Mouse (Mus musculus): ENCODE data around the gene Gm14151. TPM values are rescaled to one million over a fixed set of nuclear protein-coding genes. Genes with fewer than 3 reads are reported as not detected.
"Not testable (repeated sequence)": the region's sequence is repeated elsewhere in the genome, so short reads cannot be mapped to it uniquely, and the experiment has no call there.

The Gm14151 gene
- polyA plus RNA-seq (2015; fragmentation: Nextera tagmentation; extraction: Ambion mirVana), result not detected in 2 replicates

DNA sequence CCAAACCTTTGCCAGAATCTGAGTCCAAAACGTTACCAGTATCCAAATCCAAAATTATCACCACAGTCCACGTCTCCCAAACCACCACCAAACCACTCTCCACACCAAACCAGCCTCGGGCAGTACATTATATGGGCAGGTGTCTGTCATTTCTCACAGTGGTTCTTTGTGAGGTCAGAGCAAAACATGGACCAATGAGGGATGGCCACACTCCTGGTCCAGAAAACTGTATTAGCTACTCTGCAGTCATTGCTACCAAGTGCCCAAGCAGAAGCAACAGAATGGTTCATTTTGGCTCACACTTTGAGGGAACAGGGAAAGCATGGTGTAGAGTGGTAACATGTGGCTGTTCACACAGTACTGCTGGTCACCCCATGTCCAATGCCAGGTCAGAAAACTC, at the start of gene Gm14151:
TSS of gene Gm14151 (minus strand) at position 101 of the 400 bp plus-strand sequence.
- not testable (repeated sequence) for H3K9ac ChIP-seq (replicated peaks; ENCODE audit: low read depth, low read length); H3K27ac ChIP-seq (ENCODE audit: low read length); H3K36me3 ChIP-seq (ENCODE audit: control insufficient read depth, insufficient read depth); H3K4me1 ChIP-seq (replicated peaks; ENCODE audit: control insufficient read depth, insufficient read depth, low read length); H3K9me3 ChIP-seq (ENCODE audit: control insufficient read depth, low read length); H3K4me3 ChIP-seq (replicated peaks; ENCODE audit: low read length); H3K27me3 ChIP-seq (replicated peaks; ENCODE audit: control insufficient read depth, insufficient read depth, low read length); H3K4me2 ChIP-seq (ENCODE audit: low read length); ATAC-seq
- WGBS, result no CpG with 5 or more reads among the region's 3 CpGs

DNA sequence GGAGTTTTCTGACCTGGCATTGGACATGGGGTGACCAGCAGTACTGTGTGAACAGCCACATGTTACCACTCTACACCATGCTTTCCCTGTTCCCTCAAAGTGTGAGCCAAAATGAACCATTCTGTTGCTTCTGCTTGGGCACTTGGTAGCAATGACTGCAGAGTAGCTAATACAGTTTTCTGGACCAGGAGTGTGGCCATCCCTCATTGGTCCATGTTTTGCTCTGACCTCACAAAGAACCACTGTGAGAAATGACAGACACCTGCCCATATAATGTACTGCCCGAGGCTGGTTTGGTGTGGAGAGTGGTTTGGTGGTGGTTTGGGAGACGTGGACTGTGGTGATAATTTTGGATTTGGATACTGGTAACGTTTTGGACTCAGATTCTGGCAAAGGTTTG, 5.8 kb upstream of the Gm14151 start, which contains the start of gene Gm14147:
TSS of gene Gm14147 (plus strand) at position 301 of the 400 bp plus-strand sequence.
- H3K27me3 ChIP-seq (replicated peaks; ENCODE audit: control insufficient read depth, insufficient read depth, low read length); H3K9me3 ChIP-seq (ENCODE audit: control insufficient read depth, low read length); H3K4me3 ChIP-seq (replicated peaks; ENCODE audit: low read length); H3K4me1 ChIP-seq (replicated peaks; ENCODE audit: control insufficient read depth, insufficient read depth, low read length); H3K27ac ChIP-seq (ENCODE audit: low read length); H3K36me3 ChIP-seq (ENCODE audit: control insufficient read depth, insufficient read depth); H3K9ac ChIP-seq (replicated peaks; ENCODE audit: low read depth, low read length); H3K4me2 ChIP-seq (ENCODE audit: low read length); ATAC-seq: not testable (repeated sequence)
- WGBS, result no CpG with 5 or more reads among the region's 3 CpGs

DNA sequence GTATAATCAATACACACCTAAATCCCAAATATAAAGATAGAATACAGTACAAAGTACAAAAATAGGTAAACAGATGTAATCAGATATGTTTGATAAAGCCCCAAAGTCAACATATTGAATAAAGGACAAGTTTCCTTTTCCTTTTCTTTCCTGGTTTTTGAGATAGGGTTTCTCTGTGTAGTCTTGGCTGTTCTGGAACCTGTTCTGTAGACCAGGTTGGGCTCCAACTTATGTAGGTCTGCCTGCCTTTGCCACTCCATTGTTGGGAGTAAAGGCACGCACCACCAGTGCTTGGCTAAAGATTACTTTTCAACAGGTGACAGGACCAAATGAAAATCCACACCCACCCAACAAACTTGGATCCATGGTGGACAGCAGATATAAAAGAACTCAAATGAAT, 35.5 kb downstream of the Gm14151 start:
- Histone ChIP-seq H3K36me3 (ENCODE audit: control insufficient read depth, insufficient read depth) (no peaks in the 10 kb centered on the region), H3K4me1 (replicated peaks; ENCODE audit: control insufficient read depth, insufficient read depth, low read length) (no peaks in the 10 kb centered on the region), H3K9me3 (ENCODE audit: control insufficient read depth, low read length) (no peaks in the 10 kb centered on the region), H3K27me3 (replicated peaks; ENCODE audit: control insufficient read depth, insufficient read depth, low read length) (no peaks in the 10 kb centered on the region), H3K9ac (replicated peaks; ENCODE audit: low read depth, low read length) (no peak overlapping the region), H3K4me3 (replicated peaks; ENCODE audit: low read length) (no peak overlapping the region), H3K4me2 (ENCODE audit: low read length) (no peak overlapping the region), H3K27ac (ENCODE audit: low read length) (no peak overlapping the region)
- ATAC-seq, result no peak
- WGBS, result 85% methylated on average over 1 of the region's 1 CpGs

DNA sequence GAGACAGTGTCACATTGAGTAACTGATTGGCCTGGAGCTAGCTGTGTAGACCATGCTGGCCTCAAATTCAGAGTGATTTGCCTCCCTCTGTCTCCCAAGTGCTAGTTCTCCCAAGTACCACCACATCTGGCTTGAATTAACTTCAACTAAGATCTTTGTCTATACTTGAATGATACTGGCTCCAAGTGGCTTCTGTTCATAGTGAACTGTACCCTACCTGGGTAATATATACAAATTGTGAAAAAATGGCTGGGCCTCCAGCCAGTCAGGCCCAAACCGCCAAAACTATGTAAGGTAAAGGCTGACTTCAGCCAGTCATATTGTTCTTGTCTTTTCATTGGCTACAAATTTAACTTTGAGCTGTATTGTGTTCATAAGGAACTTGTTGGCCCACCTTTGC, 51.7 kb downstream of the Gm14151 start:
- no peaks in the 10 kb centered on the region for H3K27me3 ChIP-seq (replicated peaks; ENCODE audit: control insufficient read depth, insufficient read depth, low read length)
- 94% methylated on average over 1 of the region's 1 CpGs for WGBS
- no peak overlapping the region for H3K9ac ChIP-seq (replicated peaks; ENCODE audit: low read depth, low read length)
- no peaks in the 10 kb centered on the region for H3K9me3 ChIP-seq (ENCODE audit: control insufficient read depth, low read length)
- no peak overlapping the region for H3K27ac ChIP-seq (ENCODE audit: low read length)
- ATAC-seq, result no peak
- no peaks in the 10 kb centered on the region for H3K36me3 ChIP-seq (ENCODE audit: control insufficient read depth, insufficient read depth)
- H3K4me2 ChIP-seq (ENCODE audit: low read length), result no peak overlapping the region
- H3K4me3 ChIP-seq (replicated peaks; ENCODE audit: low read length), result no peak overlapping the region
- H3K4me1 ChIP-seq (replicated peaks; ENCODE audit: control insufficient read depth, insufficient read depth, low read length), result peaks cover 16% of the 10 kb centered on the region

DNA sequence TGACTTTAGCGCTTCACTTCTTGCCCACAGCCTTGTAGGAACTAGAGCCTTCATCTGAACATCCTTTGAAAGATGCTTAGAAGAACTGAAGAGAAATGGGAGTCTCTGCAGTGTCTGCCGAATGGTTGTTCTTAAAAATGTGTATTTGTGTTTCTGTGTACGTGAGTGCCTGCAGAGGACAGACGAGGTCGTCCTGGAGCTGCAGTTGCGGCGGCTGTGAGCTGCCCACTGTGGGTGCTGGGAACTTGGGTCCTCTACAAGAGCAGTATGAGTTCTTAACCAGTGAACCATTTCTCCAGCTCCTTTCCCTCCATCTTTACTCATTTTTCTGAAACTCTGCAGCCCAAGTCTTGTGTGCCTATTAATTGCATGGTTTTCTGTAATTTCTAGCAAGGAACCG, 52.4 kb downstream of the Gm14151 start:
- ATAC-seq, result peak; percentile 22
- WGBS, result 39% methylated on average over 8 of the region's 8 CpGs
- H3K27me3 ChIP-seq (replicated peaks; ENCODE audit: control insufficient read depth, insufficient read depth, low read length), result no peaks in the 10 kb centered on the region
- peak overlapping the region; percentile 63 for H3K4me3 ChIP-seq (replicated peaks; ENCODE audit: low read length)
- no peaks in the 10 kb centered on the region for H3K9me3 ChIP-seq (ENCODE audit: control insufficient read depth, low read length)
- no peak overlapping the region for H3K27ac ChIP-seq (ENCODE audit: low read length)
- no peaks in the 10 kb centered on the region for H3K36me3 ChIP-seq (ENCODE audit: control insufficient read depth, insufficient read depth)
- H3K4me1 ChIP-seq (replicated peaks; ENCODE audit: control insufficient read depth, insufficient read depth, low read length), result peaks cover 16% of the 10 kb centered on the region
- H3K4me2 ChIP-seq (ENCODE audit: low read length), result peak overlapping the region; percentile 90
- peak overlapping the region; percentile 77 for H3K9ac ChIP-seq (replicated peaks; ENCODE audit: low read depth, low read length)

DNA sequence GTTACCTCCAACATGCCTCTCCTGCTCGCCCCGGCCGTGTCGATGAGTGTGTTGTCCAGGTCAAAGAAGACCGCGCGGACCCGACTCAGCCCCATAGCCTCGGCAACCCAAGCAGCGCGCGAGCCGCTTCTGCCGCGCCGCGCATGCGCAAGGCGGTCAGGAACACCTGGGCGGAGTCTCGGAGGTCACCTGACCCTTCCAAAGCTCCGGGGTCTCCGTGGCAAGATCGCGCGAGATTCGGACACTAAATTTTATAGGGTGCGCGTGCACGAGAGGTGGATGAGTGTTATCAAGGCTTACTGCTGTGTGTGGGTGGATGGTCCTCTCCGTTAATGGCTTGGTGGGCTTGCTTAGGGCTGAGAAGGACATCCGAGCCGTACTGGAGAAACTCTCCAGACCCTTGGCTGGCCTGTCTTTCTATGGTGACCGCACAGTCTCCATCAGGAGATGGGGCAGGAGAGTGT, 52.9 kb downstream of the Gm14151 start, which contains the start of the genes Ninl and Nanp:
TSS of gene Ninl (minus strand) at position 151 of the 464 bp plus-strand sequence.
TSS of gene Nanp (minus strand) at position 167 of the 464 bp plus-strand sequence.
- peak; percentile 94 for ATAC-seq
- WGBS, result under 1% methylated on average over 34 of the region's 34 CpGs
- H3K9ac ChIP-seq (replicated peaks; ENCODE audit: low read depth, low read length), result peak within 1 kb of the TSS; percentile 77
- no peak within 1 kb of the TSS for H3K27ac ChIP-seq (ENCODE audit: low read length)
- H3K9me3 ChIP-seq (ENCODE audit: control insufficient read depth, low read length), result no peaks in the 10 kb centered on the region
- peak within 1 kb of the TSS; percentile 90 for H3K4me2 ChIP-seq (ENCODE audit: low read length)
- H3K4me1 ChIP-seq (replicated peaks; ENCODE audit: control insufficient read depth, insufficient read depth, low read length), result peaks cover 16% of the 10 kb centered on the region
- H3K27me3 ChIP-seq (replicated peaks; ENCODE audit: control insufficient read depth, insufficient read depth, low read length), result no peaks in the 10 kb centered on the region
- H3K36me3 ChIP-seq (ENCODE audit: control insufficient read depth, insufficient read depth), result no peaks in the 10 kb centered on the region
- H3K4me3 ChIP-seq (replicated peaks; ENCODE audit: low read length), result peak within 1 kb of the TSS; percentile 63

DNA sequence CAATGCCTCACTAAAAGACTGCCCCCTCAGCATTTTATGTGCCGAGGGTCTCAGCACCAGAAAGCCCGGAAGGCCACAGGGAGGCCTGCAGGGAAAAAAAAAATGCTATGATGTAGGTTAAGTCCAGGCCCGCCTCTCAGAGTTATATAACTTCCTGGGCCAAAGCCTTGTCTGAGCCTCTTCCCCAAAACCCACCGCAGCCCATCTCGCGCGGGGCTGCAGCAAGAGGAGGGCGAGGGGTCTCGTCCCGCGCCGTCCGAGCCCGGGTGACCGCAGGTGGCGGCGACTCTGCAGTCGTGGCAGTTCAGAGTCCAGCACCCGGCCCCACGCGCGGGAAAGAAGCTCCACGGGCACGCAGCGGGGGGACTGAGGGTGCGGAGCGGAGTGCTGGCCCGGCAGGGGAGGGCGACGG, 53.3 kb downstream of the Gm14151 start:
- H3K4me2 ChIP-seq (ENCODE audit: low read length), result peak overlapping the region; percentile 64
- no peaks in the 10 kb centered on the region for H3K9me3 ChIP-seq (ENCODE audit: control insufficient read depth, low read length)
- H3K27ac ChIP-seq (ENCODE audit: low read length), result no peak overlapping the region
- no peaks in the 10 kb centered on the region for H3K27me3 ChIP-seq (replicated peaks; ENCODE audit: control insufficient read depth, insufficient read depth, low read length)
- under 1% methylated on average over 30 of the region's 30 CpGs for WGBS
- H3K4me1 ChIP-seq (replicated peaks; ENCODE audit: control insufficient read depth, insufficient read depth, low read length), result peaks cover 16% of the 10 kb centered on the region
- H3K36me3 ChIP-seq (ENCODE audit: control insufficient read depth, insufficient read depth), result no peaks in the 10 kb centered on the region
- peak overlapping the region; percentile 63 for H3K4me3 ChIP-seq (replicated peaks; ENCODE audit: low read length)
- ATAC-seq, result peak; percentile 68; the same call in 1 of the 2 replicates
- peak overlapping the region; percentile 77 for H3K9ac ChIP-seq (replicated peaks; ENCODE audit: low read depth, low read length)

DNA sequence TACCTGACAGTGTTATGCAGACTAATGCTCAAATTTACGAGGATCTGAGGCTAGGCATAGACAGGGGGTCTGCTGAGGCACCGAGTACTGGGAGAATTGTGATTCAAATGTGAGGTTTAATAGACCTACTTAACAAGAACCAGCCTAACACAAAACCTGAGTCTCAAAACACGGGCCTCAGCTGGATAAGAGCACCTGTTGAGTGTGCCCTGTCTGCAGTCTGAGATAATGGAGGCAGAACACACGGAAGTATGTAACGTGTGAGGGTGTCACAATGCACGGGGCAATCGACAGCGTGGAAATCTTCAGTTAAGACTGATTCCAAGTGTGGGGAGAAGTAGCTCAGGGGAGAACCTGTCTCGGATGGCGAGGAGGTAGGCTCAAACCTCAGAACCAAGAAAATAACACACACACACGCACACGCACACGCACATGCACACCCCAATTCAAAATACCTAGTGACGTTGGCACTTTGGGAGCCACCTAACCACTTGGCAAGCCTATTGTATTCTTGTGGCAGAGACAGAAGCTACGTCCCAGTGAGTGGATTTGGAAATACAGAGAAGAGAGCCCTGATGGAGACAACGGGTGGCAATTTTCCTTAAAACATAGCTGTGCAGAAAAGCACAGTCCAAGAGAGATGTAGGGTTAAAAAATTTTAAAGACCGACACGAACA, 54.1 kb downstream of the Gm14151 start:
- no peak for ATAC-seq
- Histone ChIP-seq H3K36me3 (ENCODE audit: control insufficient read depth, insufficient read depth) (no peaks in the 10 kb centered on the region), H3K4me2 (ENCODE audit: low read length) (peak overlapping the region; percentile 64), H3K27ac (ENCODE audit: low read length) (no peak overlapping the region), H3K4me1 (replicated peaks; ENCODE audit: control insufficient read depth, insufficient read depth, low read length) (peaks cover 16% of the 10 kb centered on the region), H3K9me3 (ENCODE audit: control insufficient read depth, low read length) (no peaks in the 10 kb centered on the region), H3K9ac (replicated peaks; ENCODE audit: low read depth, low read length) (peak overlapping the region; percentile 77), H3K4me3 (replicated peaks; ENCODE audit: low read length) (peak overlapping the region; percentile 63), H3K27me3 (replicated peaks; ENCODE audit: control insufficient read depth, insufficient read depth, low read length) (no peaks in the 10 kb centered on the region)
- WGBS, result 48% methylated on average over 18 of the region's 18 CpGs

DNA sequence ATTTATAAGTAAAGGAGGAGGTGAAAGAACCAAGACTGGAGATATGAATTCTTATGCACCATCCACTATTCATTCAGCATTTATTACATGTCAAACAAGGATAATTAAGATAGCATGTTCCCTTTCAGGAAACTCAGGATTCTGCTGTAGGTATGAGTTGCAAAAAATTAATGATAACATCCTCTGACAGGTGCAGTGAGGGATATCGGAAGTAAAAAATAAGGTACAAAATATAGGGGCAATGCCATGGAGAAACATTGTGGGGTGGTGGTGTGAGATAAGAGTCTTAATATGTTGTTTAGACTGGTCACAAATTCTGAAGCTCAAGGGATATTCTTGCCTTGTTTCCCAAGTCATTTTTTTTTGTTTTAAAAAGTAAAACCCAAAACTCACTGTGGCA, 54.9 kb downstream of the Gm14151 start:
- H3K9me3 ChIP-seq (ENCODE audit: control insufficient read depth, low read length), result no peaks in the 10 kb centered on the region
- peaks cover 16% of the 10 kb centered on the region for H3K4me1 ChIP-seq (replicated peaks; ENCODE audit: control insufficient read depth, insufficient read depth, low read length)
- ATAC-seq, result no peak
- 100% methylated on average over 1 of the region's 1 CpGs for WGBS
- H3K4me3 ChIP-seq (replicated peaks; ENCODE audit: low read length), result no peak overlapping the region
- H3K4me2 ChIP-seq (ENCODE audit: low read length), result no peak overlapping the region
- H3K9ac ChIP-seq (replicated peaks; ENCODE audit: low read depth, low read length), result no peak overlapping the region
- H3K27ac ChIP-seq (ENCODE audit: low read length), result no peak overlapping the region
- H3K36me3 ChIP-seq (ENCODE audit: control insufficient read depth, insufficient read depth), result no peaks in the 10 kb centered on the region
- H3K27me3 ChIP-seq (replicated peaks; ENCODE audit: control insufficient read depth, insufficient read depth, low read length), result no peaks in the 10 kb centered on the region

Data from forebrain, embryonic 16.5 days (tissue).